Mouse (Mus musculus): ENCODE measurements around the gene Slc5a7. TPM values are rescaled to one million over a fixed set of nuclear protein-coding genes. Genes with fewer than 3 reads are reported as not detected.

The Slc5a7 gene
- polyA plus RNA-seq (2014; fragmentation: Nextera tagmentation; extraction: Ambion mirVana): 0.48 and 0.79 TPM in 2 replicates

DNA sequence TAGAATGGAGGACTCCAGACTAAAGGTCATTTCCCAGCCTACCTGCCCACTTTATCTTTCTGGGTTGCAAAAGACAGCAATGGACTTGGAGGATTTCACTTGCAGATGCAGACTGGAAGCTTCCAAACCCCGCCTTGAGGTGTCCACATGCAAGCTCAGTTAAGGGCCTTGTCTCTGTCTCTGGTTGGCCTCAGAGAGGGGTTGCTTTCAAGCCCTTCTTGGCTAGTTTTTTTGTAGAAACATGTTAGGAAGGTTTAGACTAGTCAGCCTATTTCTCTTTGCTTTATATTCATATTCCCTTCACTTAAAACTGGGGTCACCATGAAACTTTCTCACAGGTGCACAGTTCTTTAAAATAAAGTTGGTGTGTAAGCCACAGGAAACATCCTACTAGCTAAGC, at the start of gene Slc5a7:
TSS of gene Slc5a7 (minus strand) at position 101 of the 400 bp plus-strand sequence.
- Histone ChIP-seq H3K27ac (ENCODE audit: low read depth, low read length) (no peak within 1 kb of the TSS), H3K9ac (ENCODE audit: low read length) (peak within 1 kb of the TSS; percentile 62), H3K9me3 (ENCODE audit: control insufficient read depth, low read length) (no peaks in the 10 kb centered on the region), H3K4me3 (ENCODE audit: low read depth, low read length) (peak within 1 kb of the TSS; percentile 45), H3K27me3 (ENCODE audit: control insufficient read depth, insufficient read depth, low read length) (no peaks in the 10 kb centered on the region), H3K4me2 (ENCODE audit: low read depth, low read length, severe bottlenecking) (peak within 1 kb of the TSS; percentile 86), H3K36me3 (ENCODE audit: control insufficient read depth, insufficient read depth, low read length) (no peaks in the 10 kb centered on the region), H3K4me1 (replicated peaks; ENCODE audit: control insufficient read depth, insufficient read depth, low read length) (no peaks in the 10 kb centered on the region)
- 21% methylated on average over 1 of the region's 1 CpGs for WGBS
- DNase-seq (ENCODE audit: low spot score) (no peak), ATAC-seq (replicated peaks; ENCODE audit: low FRiP score) (peak; percentile 24)

- H3K4me1 ChIP-seq (replicated peaks; ENCODE audit: control insufficient read depth, insufficient read depth, low read length): no peaks in the 10 kb centered on the region
- H3K4me2 ChIP-seq (ENCODE audit: low read depth, low read length, severe bottlenecking): no peak overlapping the region
- no peak overlapping the region for H3K9ac ChIP-seq (ENCODE audit: low read length)
- WGBS: 94% methylated on average over 8 of the region's 8 CpGs
- ATAC-seq (replicated peaks; ENCODE audit: low FRiP score): no peak
- no peaks in the 10 kb centered on the region for H3K36me3 ChIP-seq (ENCODE audit: control insufficient read depth, insufficient read depth, low read length)
- H3K27ac ChIP-seq (ENCODE audit: low read depth, low read length): no peak overlapping the region
- H3K4me3 ChIP-seq (ENCODE audit: low read depth, low read length): no peak overlapping the region
- DNase-seq (ENCODE audit: low spot score): no peak
- no peaks in the 10 kb centered on the region for H3K9me3 ChIP-seq (ENCODE audit: control insufficient read depth, low read length)
- no peaks in the 10 kb centered on the region for H3K27me3 ChIP-seq (ENCODE audit: control insufficient read depth, insufficient read depth, low read length)
Measured at GRCm38 (mm10) chr17:54347672-54348071, 48.8 kb upstream of the Slc5a7 start.

DNA sequence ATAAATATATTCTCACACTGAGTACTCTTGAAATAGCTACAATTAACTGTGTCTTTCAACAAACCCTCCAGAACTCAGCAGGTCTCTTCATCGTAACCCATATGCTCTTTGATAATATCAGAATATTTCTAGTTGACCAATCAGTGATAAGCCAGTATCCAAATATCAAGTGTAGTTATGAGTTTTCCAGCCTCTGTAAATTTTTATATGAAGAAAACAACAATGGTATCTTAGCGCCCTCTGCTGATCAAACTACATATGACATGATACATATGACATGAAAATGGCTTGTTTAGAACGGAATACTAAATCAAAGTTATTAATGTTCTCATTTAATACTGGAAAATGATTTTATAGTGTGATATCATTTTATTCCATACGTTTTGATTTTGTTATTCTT, 44.6 kb upstream of the Slc5a7 start:
- WGBS: 25% methylated on average over 4 of the region's 4 CpGs
- H3K4me1 ChIP-seq (replicated peaks; ENCODE audit: control insufficient read depth, insufficient read depth, low read length): no peaks in the 10 kb centered on the region
- no peak overlapping the region for H3K9ac ChIP-seq (ENCODE audit: low read length)
- H3K4me3 ChIP-seq (ENCODE audit: low read depth, low read length): no peak overlapping the region
- ATAC-seq (replicated peaks; ENCODE audit: low FRiP score) (0 out of 2 replicates have a peak, but pooled peaks have one; percentile 33), DNase-seq (ENCODE audit: low spot score) (no peak)
- no peak overlapping the region for H3K4me2 ChIP-seq (ENCODE audit: low read depth, low read length, severe bottlenecking)
- no peaks in the 10 kb centered on the region for H3K9me3 ChIP-seq (ENCODE audit: control insufficient read depth, low read length)
- no peak overlapping the region for H3K27ac ChIP-seq (ENCODE audit: low read depth, low read length)
- H3K27me3 ChIP-seq (ENCODE audit: control insufficient read depth, insufficient read depth, low read length): no peaks in the 10 kb centered on the region
- H3K36me3 ChIP-seq (ENCODE audit: control insufficient read depth, insufficient read depth, low read length): no peaks in the 10 kb centered on the region

- 1% methylated on average over 37 of the region's 37 CpGs for WGBS
- Histone ChIP-seq H3K27me3 (ENCODE audit: control insufficient read depth, insufficient read depth, low read length) (no peaks in the 10 kb centered on the region), H3K36me3 (ENCODE audit: control insufficient read depth, insufficient read depth, low read length) (no peaks in the 10 kb centered on the region)
Measured at GRCm38 (mm10) chr17:54298232-54298924, 456 bp downstream of the Slc5a7 start.

DNA sequence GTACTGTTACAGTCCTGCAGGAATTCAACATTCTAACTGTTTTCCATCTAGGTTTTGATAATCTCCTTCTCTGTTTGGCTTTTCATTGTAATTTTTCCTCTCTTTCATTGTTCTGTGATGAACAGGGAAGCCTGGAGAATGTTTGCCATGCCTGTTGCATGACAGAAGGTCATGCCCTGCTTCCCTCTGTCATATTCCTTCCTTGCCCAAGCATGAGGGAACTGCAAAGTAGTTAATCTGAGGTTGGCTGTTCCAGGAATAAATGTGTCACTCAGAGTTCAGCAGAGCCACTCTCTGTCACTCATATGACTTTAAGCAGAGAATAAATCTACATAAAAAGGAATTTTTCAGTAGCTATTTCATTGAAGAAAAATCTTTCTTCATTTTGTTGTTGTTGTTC, 48.1 kb downstream of the Slc5a7 start:
- ATAC-seq (replicated peaks; ENCODE audit: low FRiP score): no peak

More at GRCm38 (mm10) chr17:54298232-54298924, 456 bp downstream of the Slc5a7 start:
- H3K4me2 ChIP-seq (ENCODE audit: low read depth, low read length, severe bottlenecking): peak overlapping the region; percentile 86
- ATAC-seq (replicated peaks; ENCODE audit: low FRiP score) (peak; percentile 79), DNase-seq (ENCODE audit: low spot score) (peak; percentile 68)
- no peaks in the 10 kb centered on the region for H3K9me3 ChIP-seq (ENCODE audit: control insufficient read depth, low read length)
- peak overlapping the region; percentile 45 for H3K4me3 ChIP-seq (ENCODE audit: low read depth, low read length)
- H3K9ac ChIP-seq (ENCODE audit: low read length): peak overlapping the region; percentile 62
- H3K4me1 ChIP-seq (replicated peaks; ENCODE audit: control insufficient read depth, insufficient read depth, low read length): no peaks in the 10 kb centered on the region
- H3K27ac ChIP-seq (ENCODE audit: low read depth, low read length): no peak overlapping the region

GRCm38 (mm10) chr17:54243650-54244300, 55.1 kb downstream of the Slc5a7 start:
- Histone ChIP-seq H3K4me2 (ENCODE audit: low read depth, low read length, severe bottlenecking) (no peak overlapping the region), H3K36me3 (ENCODE audit: control insufficient read depth, insufficient read depth, low read length) (no peaks in the 10 kb centered on the region), H3K4me1 (replicated peaks; ENCODE audit: control insufficient read depth, insufficient read depth, low read length) (no peaks in the 10 kb centered on the region), H3K9me3 (ENCODE audit: control insufficient read depth, low read length) (no peaks in the 10 kb centered on the region), H3K4me3 (ENCODE audit: low read depth, low read length) (no peak overlapping the region), H3K27ac (ENCODE audit: low read depth, low read length) (no peak overlapping the region), H3K9ac (ENCODE audit: low read length) (no peak overlapping the region), H3K27me3 (ENCODE audit: control insufficient read depth, insufficient read depth, low read length) (no peaks in the 10 kb centered on the region)
- ATAC-seq (replicated peaks; ENCODE audit: low FRiP score): no peak
- no peak for DNase-seq (ENCODE audit: low spot score)

More for the DNA sequence above, 48.1 kb downstream of the Slc5a7 start:
- Histone ChIP-seq H3K9ac (ENCODE audit: low read length) (no peak overlapping the region), H3K9me3 (ENCODE audit: control insufficient read depth, low read length) (no peaks in the 10 kb centered on the region), H3K27me3 (ENCODE audit: control insufficient read depth, insufficient read depth, low read length) (no peaks in the 10 kb centered on the region), H3K4me3 (ENCODE audit: low read depth, low read length) (no peak overlapping the region), H3K4me1 (replicated peaks; ENCODE audit: control insufficient read depth, insufficient read depth, low read length) (no peaks in the 10 kb centered on the region), H3K4me2 (ENCODE audit: low read depth, low read length, severe bottlenecking) (no peak overlapping the region), H3K27ac (ENCODE audit: low read depth, low read length) (no peak overlapping the region), H3K36me3 (ENCODE audit: control insufficient read depth, insufficient read depth, low read length) (no peaks in the 10 kb centered on the region)
- DNase-seq (ENCODE audit: low spot score): no peak

GRCm38 (mm10) chr17:54239435-54239834, 59.4 kb downstream of the Slc5a7 start:
- ATAC-seq (replicated peaks; ENCODE audit: low FRiP score) (no peak), DNase-seq (ENCODE audit: low spot score) (no peak)
- no peaks in the 10 kb centered on the region for H3K9me3 ChIP-seq (ENCODE audit: control insufficient read depth, low read length)
- H3K36me3 ChIP-seq (ENCODE audit: control insufficient read depth, insufficient read depth, low read length): no peaks in the 10 kb centered on the region
- H3K4me3 ChIP-seq (ENCODE audit: low read depth, low read length): no peak overlapping the region
- H3K27ac ChIP-seq (ENCODE audit: low read depth, low read length): no peak overlapping the region
- H3K27me3 ChIP-seq (ENCODE audit: control insufficient read depth, insufficient read depth, low read length): no peaks in the 10 kb centered on the region
- WGBS: 72% methylated on average over 8 of the region's 8 CpGs
- no peak overlapping the region for H3K9ac ChIP-seq (ENCODE audit: low read length)
- no peaks in the 10 kb centered on the region for H3K4me1 ChIP-seq (replicated peaks; ENCODE audit: control insufficient read depth, insufficient read depth, low read length)
- no peak overlapping the region for H3K4me2 ChIP-seq (ENCODE audit: low read depth, low read length, severe bottlenecking)
